ENCODE assay signal across 8 mouse cellular contexts in the genomic region with DNA sequence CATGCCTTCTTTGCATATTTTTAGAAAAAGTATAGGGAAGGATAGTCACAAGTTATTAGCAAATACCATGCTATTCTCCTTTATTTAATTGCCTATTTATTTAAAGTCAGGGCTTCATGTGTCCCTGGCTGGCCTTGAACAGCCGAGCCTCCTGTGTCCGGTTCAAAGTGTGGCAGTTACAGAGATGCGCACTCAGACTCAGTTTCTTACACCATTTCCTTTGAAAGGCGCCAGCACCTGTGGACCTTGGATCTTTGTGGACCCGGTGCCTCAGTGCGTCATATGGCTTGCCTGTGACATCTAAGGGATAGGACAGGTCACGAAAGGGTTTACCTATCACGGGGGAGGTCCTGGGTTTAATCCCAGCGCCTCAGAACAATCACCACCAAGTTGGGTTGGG. TPM values are rescaled to one million over a fixed set of nuclear protein-coding genes. Genes with fewer than 3 reads are reported as not detected.
DNase-seq lines count a peak whose midpoint lies in the region; TF ChIP-seq lines count a peak whose summit lies in the region.

No protein-coding gene starts in this region.

- H3K4me1 ChIP-seq in ES-E14 (ENCODE audit: control insufficient read depth in 2 of 2, insufficient read depth in 2 of 2, low read length in 2 of 2, poor library complexity in 1 of 2) = no peaks in the 10 kb centered on the region; a peak in 1 of 4 replicates
- H3K4me1 ChIP-seq in hindbrain, embryonic 10.5 days (replicated peaks) = peaks cover 8% of the 10 kb centered on the region

- in situ Hi-C loops in ES-E14 (cut with MboI; ENCODE audit: low sequenced_read_pairs in 2 of 2, unreplicated experiment in 2 of 2) = loop anchor here (25.0 kb wide), 2 partner anchors 231 to 431 kb away; a partner anchor contains a TSS

- H3K4me3 ChIP-seq in ES-E14 (ENCODE audit: insufficient read depth in 1 of 2, low read depth in 1 of 2, low read length in 2 of 2, poor library complexity in 1 of 2, severe bottlenecking in 1 of 2) (peak overlapping the region; percentile 35 to 48), macrophage (ENCODE audit: inconsistent target) (peak overlapping the region; percentile 41; the same call in 1 of the 2 replicates)
- peak overlapping the region; percentile 49 for H3K4me3 ChIP-seq in hindbrain, embryonic 10.5 days

- peak overlapping the region; percentile 57; the same call in 1 of the 2 replicates for H3K9ac ChIP-seq in ES-E14 (ENCODE audit: insufficient read depth, low read depth, low read length, poor library complexity, severe bottlenecking)

- WGBS in hindbrain, embryonic 10.5 days = 36% methylated on average over 9 of the region's 9 CpGs
- WGBS in macrophage (ENCODE audit: missing documents) = 68% methylated on average over 9 of the region's 9 CpGs

- DNase-seq in embryo, embryonic 10 days (ENCODE audit: low spot score) = peak; percentile 21
- no peak for DNase-seq in embryo, embryonic 9.5 days (ENCODE audit: extremely low spot score)
- no peak for DNase-seq in ES-E14 (ENCODE audit: low read depth, low spot score)
- peak; percentile 7 for DNase-seq in hindbrain, embryonic 10.5 days (ENCODE audit: low spot score)
- DNase-seq in ovary, postnatal 10 days (ENCODE audit: low spot score) = no peak
- no peak for DNase-seq in layer of hippocampus, adult 9-11 months
- DNase-seq in urinary bladder, postnatal 25 days (ENCODE audit: low spot score) = no peak

- H3K27ac ChIP-seq in ES-E14 (ENCODE audit: insufficient read depth, low read depth, low read length, poor library complexity, severe bottlenecking) (peak overlapping the region; percentile 76), macrophage (no peak overlapping the region)
- peak overlapping the region; percentile 86 for H3K27ac ChIP-seq in hindbrain, embryonic 10.5 days

- H3K79me2 ChIP-seq in macrophage (ENCODE audit: inconsistent target) = no peaks in the 10 kb centered on the region

- peaks cover 31% of the 10 kb centered on the region for H3K27me3 ChIP-seq in hindbrain, embryonic 10.5 days (ENCODE audit: insufficient read depth, poor library complexity, severe bottlenecking)

- H3K9me3 ChIP-seq in ES-E14 (ENCODE audit: control insufficient read depth, insufficient read depth, low read depth, low read length) = no peaks in the 10 kb centered on the region
- no peaks in the 10 kb centered on the region for H3K9me3 ChIP-seq in hindbrain, embryonic 10.5 days

- H3K36me3 ChIP-seq in ES-E14 (ENCODE audit: control insufficient read depth, insufficient read depth, low read length, poor library complexity, severe bottlenecking) (no peaks in the 10 kb centered on the region), macrophage (ENCODE audit: inconsistent target) (no peaks in the 10 kb centered on the region)
- no peaks in the 10 kb centered on the region for H3K36me3 ChIP-seq in hindbrain, embryonic 10.5 days

TF ChIP-seq in ES-E14, 5 proteins besides CTCF, POLR2A, EP300 and RAD21:
- no peak for TF ChIP-seq MAFK (IDR thresholded peaks at IDR 0.05; ENCODE audit: insufficient read depth, low read depth, low read length)
- no peak for TF ChIP-seq HCFC1 (IDR thresholded peaks at IDR 0.05; ENCODE audit: borderline replicate concordance, insufficient read depth, low read length)
- no peak for TF ChIP-seq ZC3H11A (IDR thresholded peaks at IDR 0.05; ENCODE audit: borderline replicate concordance, low read depth, low read length)

RNA-seq across cellular contexts. Expression of a gene that starts 49.5 kb away (rescaled TPM):
- total RNA-seq in ES-E14 (2012; rRNA removed) = 191 and 253 TPM in 2 replicates
- polyA plus RNA-seq in hindbrain, embryonic 10.5 days (2016; fragmentation: Nextera tagmentation; extraction: Ambion mirVana) = 102 and 144 TPM in 2 replicates
- 100 to 1,000 TPM; 145 to 573 (median 205) TPM for total RNA-seq in macrophage (2018; cell fraction: chromatin; rRNA removed)
- total RNA-seq in macrophage (2018; cell fraction: cytosol; rRNA removed) = 100 to 1,000 TPM; 102 to 274 (median 170) TPM
- total RNA-seq in macrophage (2018; cell fraction: nucleus; rRNA removed) = 100 to 1,000 TPM; 109 to 327 (median 189) TPM
- polyA plus RNA-seq in macrophage (2018) = 152 to 160 TPM (median 158 TPM) in 3 replicates

Comparison
In these comparisons a context has a peak if more than half of its experiments do, and no peak if none do; other contexts are left out.
1. DNase-seq: peak in embryo, embryonic 10 days (single experiment) and hindbrain, embryonic 10.5 days (single experiment); none in embryo, embryonic 9.5 days (single experiment), ES-E14 (single experiment), ovary, postnatal 10 days (single experiment), layer of hippocampus, adult 9-11 months (single experiment) and urinary bladder, postnatal 25 days (single experiment).
2. Peak in every context shown above with its lines, with median percentiles within 50 percentile points of each other: H3K4me3 ChIP-seq.